Mouse (Mus musculus): ENCODE measurements at regions not wholly inside any gene's neighbourhood (a gene's known extent, or its start where the extent isn't known, plus 50 kb on each side); places are given as distances from the start of the nearest gene placed in this dataset.

DNA sequence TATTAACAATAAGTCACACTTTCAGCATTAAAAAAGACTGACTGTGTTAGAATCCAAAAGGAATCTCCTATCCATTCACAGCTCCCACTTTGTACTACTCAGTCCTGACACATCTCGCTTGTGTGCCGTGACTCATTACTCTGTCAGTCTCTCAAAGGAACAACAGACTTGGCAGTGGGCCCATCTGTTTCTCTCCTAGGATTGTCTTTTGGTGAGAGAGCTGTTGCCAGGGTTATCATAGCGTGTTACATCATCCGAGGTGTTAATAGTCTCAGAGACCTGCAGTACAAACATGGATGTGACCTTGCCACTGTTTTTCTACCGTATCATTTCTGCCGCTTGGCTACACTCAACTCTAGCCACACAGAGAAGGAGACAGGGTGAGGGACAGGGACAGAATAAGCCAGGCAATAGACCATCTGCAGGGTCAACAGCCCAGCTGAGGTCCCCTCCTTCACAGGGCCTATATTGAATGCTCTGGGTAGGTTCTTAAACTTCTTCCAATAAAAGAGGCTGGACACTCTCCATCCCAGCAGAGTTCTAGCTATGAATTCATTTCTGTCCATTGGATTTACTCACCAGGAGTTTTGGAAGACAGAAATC lies 227.2 kb upstream of the Prdm1 start:
- TF ChIP-seq CTCF (IDR thresholded peaks at IDR 0.05; ENCODE audit: borderline replicate concordance, control insufficient read depth, extremely low read depth, insufficient read depth, low read length, poor library complexity) (no peak), POLR2A (IDR thresholded peaks at IDR 0.05; ENCODE audit: control insufficient read depth, extremely low read depth, insufficient read depth, low read length, poor library complexity) (no peak)

All from thymus, adult 2 months (tissue).